Mouse (Mus musculus): ENCODE measurements at regions not wholly inside any gene's neighbourhood (a gene's known extent, or its start where the extent isn't known, plus 50 kb on each side); places are given as distances from the start of the nearest gene placed in this dataset.
A peak's percentile ranks its signal among the peaks of the same experiment; 100 is the strongest.

DNA sequence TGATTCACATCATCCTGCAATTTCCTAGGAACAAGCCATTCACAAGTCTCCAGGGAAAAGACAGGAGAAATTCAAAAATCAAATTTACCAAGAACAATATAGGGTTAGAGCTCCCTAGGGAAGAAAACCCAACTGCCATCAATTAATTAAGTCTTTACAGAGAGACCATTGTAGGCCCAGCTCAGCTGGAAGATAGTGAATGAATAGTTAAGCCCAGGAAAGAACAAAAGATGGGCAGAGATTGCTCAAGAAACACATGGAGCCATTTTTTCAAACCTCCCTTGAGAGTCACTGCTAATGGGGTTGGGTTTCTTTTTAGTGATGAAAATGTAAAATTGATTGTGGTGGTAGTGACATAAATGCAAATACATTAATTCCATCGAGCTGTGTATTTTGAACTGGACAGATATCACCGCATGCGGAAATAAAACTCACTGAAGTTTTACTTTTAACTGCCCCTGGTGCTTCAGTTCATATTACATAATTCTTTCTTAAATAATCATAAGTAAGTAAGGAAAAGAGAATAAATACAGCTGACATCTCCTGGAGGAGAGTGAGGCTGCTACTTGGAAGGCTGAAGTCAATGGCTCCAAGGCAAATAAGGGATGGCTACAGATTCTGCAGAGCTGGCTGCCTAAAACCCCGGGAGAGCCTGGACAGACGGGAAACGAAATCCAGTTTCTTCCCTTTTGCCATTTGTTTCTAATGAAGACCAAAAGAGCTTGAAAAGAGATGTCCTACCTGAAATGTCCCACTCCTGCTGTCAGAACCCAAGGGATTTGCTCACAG is 106.5 kb downstream of the Fzd1 start:
- 36% methylated on average over 6 of the region's 6 CpGs for WGBS
- no peak overlapping the region for H3K4me3 ChIP-seq
- no peaks in the 10 kb centered on the region for H3K36me3 ChIP-seq
- H3K4me1 ChIP-seq (replicated peaks), result peaks cover 26% of the 10 kb centered on the region
- ATAC-seq (ENCODE audit: low read depth), result peak; percentile 83
- no peak overlapping the region for H3K27ac ChIP-seq (replicated peaks)
- no peaks in the 10 kb centered on the region for H3K9me3 ChIP-seq
- no peak overlapping the region for H3K4me2 ChIP-seq
- no peaks in the 10 kb centered on the region for H3K27me3 ChIP-seq
- no peak overlapping the region for H3K9ac ChIP-seq

DNA sequence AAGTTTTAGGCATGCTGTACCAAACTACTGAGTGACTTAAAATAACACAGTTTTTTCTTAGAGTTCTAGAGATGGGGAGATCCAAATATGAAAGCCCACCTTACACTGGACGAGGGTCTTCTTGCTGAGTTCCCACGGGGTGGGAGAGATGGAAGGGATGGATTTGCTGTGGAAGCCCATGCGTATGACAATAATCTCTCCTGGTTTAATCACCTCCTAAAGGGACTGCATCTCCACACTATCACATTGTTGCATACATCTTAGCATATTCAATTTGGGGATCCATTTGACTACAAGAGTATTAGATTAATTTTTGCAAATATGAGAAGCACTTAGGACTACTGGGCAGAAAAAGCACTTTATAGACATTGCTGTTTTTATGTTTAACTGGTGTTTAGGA is 107.1 kb downstream of the Fzd1 start:
- 44% methylated on average over 3 of the region's 3 CpGs for WGBS
- Histone ChIP-seq H3K9me3 (no peaks in the 10 kb centered on the region), H3K9ac (no peak overlapping the region), H3K27me3 (no peaks in the 10 kb centered on the region), H3K36me3 (no peaks in the 10 kb centered on the region), H3K4me2 (no peak overlapping the region), H3K27ac (replicated peaks) (no peak overlapping the region), H3K4me3 (no peak overlapping the region), H3K4me1 (replicated peaks) (peaks cover 26% of the 10 kb centered on the region)
- ATAC-seq (ENCODE audit: low read depth), result peak; percentile 43; the same call in 1 of the 2 replicates

DNA sequence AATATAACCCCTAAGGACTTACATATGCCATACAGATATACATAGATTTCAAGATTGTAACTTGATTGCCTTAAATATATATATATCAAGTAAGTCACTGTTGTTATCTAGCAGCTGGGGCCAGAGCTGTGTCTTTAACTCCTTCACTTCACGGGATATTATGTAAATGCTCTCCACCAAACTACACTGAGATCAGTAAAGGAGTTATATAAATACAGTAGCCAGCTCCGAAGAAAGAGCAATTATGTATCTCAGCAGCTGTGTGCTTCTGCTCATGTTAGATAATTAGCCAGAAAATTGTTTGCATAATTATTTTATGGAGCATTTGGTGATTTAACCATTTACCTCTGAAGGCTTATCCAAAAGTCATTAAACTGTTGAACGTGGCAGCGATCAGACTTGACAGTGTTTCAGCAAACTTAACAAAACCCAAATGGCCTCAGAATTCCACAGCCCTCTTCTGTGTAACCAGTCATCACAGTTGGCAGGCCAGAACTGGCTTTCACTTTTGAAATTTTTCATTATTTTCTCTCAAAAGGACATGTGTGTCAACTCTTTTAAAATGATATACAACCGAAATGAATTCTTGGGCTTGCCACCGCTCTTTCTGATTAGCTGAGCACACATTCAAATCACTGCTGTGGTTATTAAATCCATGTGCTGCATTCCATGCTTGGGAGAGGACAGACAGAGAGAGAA is 107.8 kb downstream of the Fzd1 start:
- H3K4me1 ChIP-seq (replicated peaks), result peaks cover 26% of the 10 kb centered on the region

DNA sequence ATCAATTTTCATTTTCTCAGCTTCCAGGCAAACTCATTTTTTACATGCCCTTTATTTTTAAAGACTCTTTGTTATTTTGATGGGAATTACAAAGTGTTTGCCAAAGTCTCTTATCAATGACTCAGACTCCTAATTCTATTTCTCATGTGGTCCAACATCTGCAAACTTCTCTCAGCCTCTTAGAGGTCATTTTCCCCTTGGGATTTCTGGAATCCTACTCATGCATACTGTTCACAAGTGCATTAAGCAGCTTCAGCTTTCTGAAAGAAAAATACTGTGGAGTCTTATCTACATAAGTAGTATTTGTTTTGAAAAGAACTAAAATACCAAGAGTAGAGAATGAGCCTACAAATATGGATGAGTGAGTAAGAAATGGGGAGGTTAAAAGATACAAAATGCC is 116.8 kb downstream of the Fzd1 start:
- no peak for ATAC-seq (ENCODE audit: low read depth)
- no peak overlapping the region for H3K27ac ChIP-seq (replicated peaks)
- H3K4me2 ChIP-seq, result no peak overlapping the region
- peaks cover 6% of the 10 kb centered on the region; the same call in 1 of the 2 replicates for H3K9me3 ChIP-seq
- H3K4me1 ChIP-seq (replicated peaks), result no peaks in the 10 kb centered on the region
- no peak overlapping the region for H3K9ac ChIP-seq
- no peaks in the 10 kb centered on the region for H3K27me3 ChIP-seq
- H3K4me3 ChIP-seq, result no peak overlapping the region
- H3K36me3 ChIP-seq, result no peaks in the 10 kb centered on the region

More for the DNA sequence above, 107.8 kb downstream of the Fzd1 start:
- Histone ChIP-seq H3K36me3 (no peaks in the 10 kb centered on the region), H3K4me2 (no peak overlapping the region), H3K9me3 (no peaks in the 10 kb centered on the region), H3K9ac (no peak overlapping the region), H3K4me3 (no peak overlapping the region), H3K27me3 (no peaks in the 10 kb centered on the region), H3K27ac (replicated peaks) (no peak overlapping the region)
- ATAC-seq (ENCODE audit: low read depth), result no peak
- WGBS, result 46% methylated on average over 6 of the region's 6 CpGs

DNA sequence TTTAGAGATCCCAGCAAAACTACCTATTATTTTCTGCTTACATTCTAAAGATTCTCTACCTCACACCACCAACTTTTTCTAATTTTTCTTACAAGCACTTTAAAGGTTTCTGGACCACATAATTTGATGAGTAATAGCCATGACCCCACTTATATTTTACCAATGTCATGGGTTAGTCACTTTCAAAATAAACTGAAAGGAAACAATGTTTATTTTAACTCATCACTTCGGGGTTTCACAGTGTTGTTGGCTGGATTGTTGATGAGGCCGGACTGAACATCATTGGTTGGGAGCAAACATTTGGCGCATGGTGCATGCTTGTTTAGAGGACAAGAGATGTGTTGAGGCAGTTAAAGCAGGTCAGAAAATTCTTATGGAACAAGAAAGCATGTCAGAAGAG is 124.1 kb downstream of the Fzd1 start:
- Histone ChIP-seq H3K4me1 (replicated peaks) (no peaks in the 10 kb centered on the region), H3K4me3 (no peak overlapping the region), H3K9me3 (peaks cover 6% of the 10 kb centered on the region; the same call in 1 of the 2 replicates), H3K36me3 (no peaks in the 10 kb centered on the region), H3K9ac (no peak overlapping the region), H3K27ac (replicated peaks) (no peak overlapping the region), H3K27me3 (no peaks in the 10 kb centered on the region; the same call in 1 of the 2 replicates), H3K4me2 (no peak overlapping the region)
- WGBS, result 72% methylated on average over 3 of the region's 3 CpGs
- ATAC-seq (ENCODE audit: low read depth), result no peak

DNA sequence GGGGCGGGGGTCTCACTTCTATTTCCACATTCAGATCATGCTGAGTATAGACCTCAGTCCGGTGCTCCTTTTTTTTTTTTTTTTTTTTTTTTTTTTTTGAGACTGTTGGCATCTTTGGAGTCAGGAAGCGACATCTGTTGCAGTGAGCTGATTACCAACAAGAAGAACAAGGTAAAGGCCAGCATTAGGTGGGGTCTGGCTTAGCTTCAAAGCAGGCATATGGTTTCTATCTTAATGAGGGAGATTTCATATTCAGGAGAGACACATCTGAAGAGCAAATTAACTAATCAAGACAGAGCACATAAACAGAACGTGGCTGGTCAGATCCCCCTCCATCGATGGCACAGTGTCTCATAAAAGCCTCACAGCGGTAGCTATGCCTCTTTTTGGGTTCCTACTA is 132.6 kb downstream of the Fzd1 start:
- Histone ChIP-seq H3K36me3 (no peaks in the 10 kb centered on the region), H3K9ac (no peak overlapping the region), H3K4me2 (no peak overlapping the region), H3K9me3 (no peaks in the 10 kb centered on the region), H3K27me3 (no peaks in the 10 kb centered on the region), H3K4me1 (replicated peaks) (no peaks in the 10 kb centered on the region), H3K27ac (replicated peaks) (no peak overlapping the region), H3K4me3 (no peak overlapping the region)
- 84% methylated on average over 6 of the region's 6 CpGs for WGBS
- no peak for ATAC-seq (ENCODE audit: low read depth)

DNA sequence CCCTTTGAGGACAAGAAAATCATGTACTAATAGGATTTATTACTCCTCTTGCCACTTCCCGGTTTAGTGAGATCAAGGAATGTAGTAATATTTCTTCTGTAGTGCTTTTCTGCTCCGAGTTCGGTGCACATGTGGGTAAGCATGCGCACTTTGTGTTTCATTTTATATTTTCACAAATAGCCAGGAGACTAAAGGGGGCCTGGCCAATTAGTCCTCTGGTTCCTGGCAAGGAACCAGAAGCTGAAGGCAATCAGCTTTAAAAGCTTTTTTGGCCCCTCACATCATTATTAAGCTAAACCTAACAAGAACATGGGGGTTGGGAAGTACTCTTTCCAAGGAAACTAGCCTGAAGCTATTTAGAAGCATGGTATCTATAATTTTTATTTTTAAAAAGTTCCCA is 134.2 kb downstream of the Fzd1 start:
- 61% methylated on average over 4 of the region's 4 CpGs for WGBS
- Histone ChIP-seq H3K36me3 (no peaks in the 10 kb centered on the region), H3K27me3 (no peaks in the 10 kb centered on the region), H3K4me3 (no peak overlapping the region), H3K9me3 (no peaks in the 10 kb centered on the region), H3K4me1 (replicated peaks) (no peaks in the 10 kb centered on the region), H3K9ac (no peak overlapping the region), H3K27ac (replicated peaks) (no peak overlapping the region), H3K4me2 (no peak overlapping the region)
- no peak; the same call in 1 of the 2 replicates for ATAC-seq (ENCODE audit: low read depth)

DNA sequence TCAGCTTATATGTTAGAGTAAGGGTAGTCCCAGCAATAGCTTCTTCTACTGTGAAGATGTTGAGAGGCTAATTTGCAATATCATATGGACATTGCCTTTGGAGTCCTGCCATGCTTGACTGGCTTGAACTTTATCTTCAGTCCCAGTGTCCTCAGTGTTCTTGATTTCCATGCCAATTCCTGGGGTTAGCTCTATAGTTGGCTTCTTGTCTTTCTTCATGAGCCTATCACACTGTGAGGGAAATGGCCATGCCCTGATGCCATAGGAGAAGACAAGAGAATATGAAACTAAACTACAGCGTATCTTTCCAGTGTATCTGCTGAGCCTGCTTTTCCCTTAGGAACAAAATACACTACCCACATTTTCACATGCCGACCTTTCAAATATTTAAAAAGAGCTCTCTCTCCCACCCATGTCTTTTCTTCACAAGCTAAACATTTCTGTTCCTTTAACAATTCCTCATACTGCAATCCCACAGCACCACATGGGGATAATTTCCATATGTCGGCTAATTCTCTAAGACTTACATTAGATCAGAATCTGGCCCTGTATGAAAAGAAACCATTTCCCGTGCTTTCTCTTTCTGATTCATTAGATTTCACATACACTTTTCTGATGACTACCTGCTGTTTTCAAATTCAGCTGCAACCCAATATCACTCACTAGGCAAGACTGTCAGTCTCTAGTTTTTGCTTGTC is 137.2 kb downstream of the Fzd1 start:
- no peak overlapping the region for H3K27ac ChIP-seq (replicated peaks)
- H3K4me2 ChIP-seq, result no peak overlapping the region
- H3K27me3 ChIP-seq, result no peaks in the 10 kb centered on the region
- 76% methylated on average over 4 of the region's 4 CpGs for WGBS
- no peaks in the 10 kb centered on the region for H3K9me3 ChIP-seq
- ATAC-seq (ENCODE audit: low read depth), result no peak
- no peaks in the 10 kb centered on the region for H3K4me1 ChIP-seq (replicated peaks)
- no peak overlapping the region for H3K4me3 ChIP-seq
- no peaks in the 10 kb centered on the region for H3K36me3 ChIP-seq
- no peak overlapping the region for H3K9ac ChIP-seq

DNA sequence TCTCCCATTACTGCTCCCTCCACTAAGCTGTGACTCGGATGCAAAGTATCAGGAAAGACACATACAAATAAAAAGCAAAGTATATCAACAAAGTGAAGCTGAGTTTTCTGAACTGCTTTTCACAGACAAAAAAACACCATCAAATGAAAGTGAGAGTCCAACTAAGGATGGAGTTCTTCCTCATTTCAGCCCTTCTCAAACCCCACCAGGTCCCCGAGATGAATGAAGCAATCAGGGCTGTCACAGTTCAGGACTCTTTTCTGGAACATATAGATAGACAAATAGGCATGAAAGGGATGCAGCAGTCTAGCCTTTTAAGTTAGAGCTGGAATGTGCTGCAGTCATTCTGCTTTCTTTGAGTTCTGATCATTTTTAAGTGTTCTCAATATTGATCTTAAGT is 142.6 kb downstream of the Fzd1 start:
- 81% methylated on average over 2 of the region's 2 CpGs for WGBS
- Histone ChIP-seq H3K4me2 (no peak overlapping the region), H3K4me3 (no peak overlapping the region), H3K27me3 (no peaks in the 10 kb centered on the region), H3K9me3 (no peaks in the 10 kb centered on the region), H3K9ac (no peak overlapping the region), H3K27ac (replicated peaks) (no peak overlapping the region), H3K4me1 (replicated peaks) (no peaks in the 10 kb centered on the region), H3K36me3 (no peaks in the 10 kb centered on the region)
- no peak for ATAC-seq (ENCODE audit: low read depth)

DNA sequence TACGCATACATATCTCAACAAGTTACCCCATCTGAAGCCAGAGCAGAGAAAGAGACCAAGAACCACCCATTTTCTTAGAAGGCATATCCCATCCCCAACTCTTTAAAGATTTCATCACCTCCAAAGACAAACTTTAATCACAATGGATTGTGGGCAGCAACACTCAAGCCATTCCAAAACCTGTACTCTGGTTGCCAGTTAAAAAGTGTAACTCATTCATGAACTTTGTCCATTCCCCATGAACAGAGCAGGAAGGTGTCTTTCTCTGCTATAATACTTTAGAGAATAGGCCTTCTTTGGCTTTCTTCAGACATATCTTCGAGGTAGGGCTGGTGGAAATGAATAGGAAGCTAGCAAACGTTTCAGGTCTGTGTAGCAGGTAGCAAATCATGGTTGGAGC is 160.4 kb downstream of the Fzd1 start:
- WGBS, result 92% methylated on average over 3 of the region's 3 CpGs
- Histone ChIP-seq H3K27me3 (no peaks in the 10 kb centered on the region), H3K9ac (no peak overlapping the region), H3K9me3 (no peaks in the 10 kb centered on the region), H3K27ac (replicated peaks) (no peak overlapping the region), H3K4me3 (no peak overlapping the region), H3K4me2 (no peak overlapping the region), H3K4me1 (replicated peaks) (no peaks in the 10 kb centered on the region), H3K36me3 (no peaks in the 10 kb centered on the region)
- ATAC-seq (ENCODE audit: low read depth), result no peak

DNA sequence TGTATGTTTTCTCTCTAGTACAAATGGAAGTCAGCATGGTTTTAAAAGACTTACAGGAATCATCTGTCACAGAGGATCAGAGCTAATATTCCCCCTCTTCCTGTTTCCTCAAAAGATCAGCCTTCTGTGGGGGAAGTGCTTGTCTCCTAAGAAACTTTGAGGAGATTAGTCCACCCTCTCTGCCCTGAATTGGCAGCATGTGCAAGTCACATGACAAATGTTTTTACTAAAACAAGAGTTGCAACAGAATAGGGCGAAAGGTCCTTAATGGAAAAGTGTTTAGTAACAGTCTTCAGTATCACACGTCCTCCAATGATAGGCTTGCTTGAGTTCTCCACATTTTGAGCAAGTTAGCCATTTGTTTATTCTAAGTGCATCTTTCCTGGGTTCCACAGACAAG is 162.8 kb downstream of the Fzd1 start:
- 84% methylated on average over 2 of the region's 2 CpGs for WGBS
- ATAC-seq (ENCODE audit: low read depth), result no peak
- Histone ChIP-seq H3K4me1 (replicated peaks) (no peaks in the 10 kb centered on the region), H3K9ac (no peak overlapping the region), H3K4me2 (no peak overlapping the region), H3K27ac (replicated peaks) (no peak overlapping the region), H3K4me3 (no peak overlapping the region), H3K36me3 (no peaks in the 10 kb centered on the region), H3K9me3 (no peaks in the 10 kb centered on the region), H3K27me3 (no peaks in the 10 kb centered on the region)

DNA sequence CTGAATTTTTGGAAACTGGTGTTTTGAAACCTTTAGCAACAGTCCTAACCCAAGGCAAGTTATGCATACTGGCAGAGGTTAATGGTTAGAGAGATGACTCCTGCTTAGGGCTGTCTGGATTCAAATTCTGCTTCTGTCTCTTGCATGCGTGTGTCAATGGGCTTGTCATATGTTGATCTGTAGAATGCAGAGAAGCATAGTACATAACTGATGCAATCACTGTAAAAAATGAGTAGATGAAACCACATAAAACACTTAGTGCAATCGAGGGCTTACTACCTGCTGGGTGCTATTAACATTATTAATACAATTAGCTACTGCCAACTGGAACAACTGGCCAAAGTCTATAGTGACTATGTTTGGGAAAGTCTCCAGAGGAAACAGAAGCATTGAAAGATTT is 163.3 kb downstream of the Fzd1 start:
- no peaks in the 10 kb centered on the region for H3K9me3 ChIP-seq
- H3K9ac ChIP-seq, result no peak overlapping the region
- no peak overlapping the region for H3K27ac ChIP-seq (replicated peaks)
- H3K4me3 ChIP-seq, result no peak overlapping the region
- no peak overlapping the region for H3K4me2 ChIP-seq
- no peaks in the 10 kb centered on the region for H3K36me3 ChIP-seq
- ATAC-seq (ENCODE audit: low read depth), result no peak
- 85% methylated on average over 2 of the region's 2 CpGs for WGBS
- no peaks in the 10 kb centered on the region for H3K27me3 ChIP-seq
- no peaks in the 10 kb centered on the region for H3K4me1 ChIP-seq (replicated peaks)

All from neural tube, embryonic 13.5 days (tissue).